Mouse (Mus musculus) erythroblast, embryonic 14.5 days (primary cell): ENCODE results near the gene Soat1.

Experiments used
- GATA1 ChIP-seq: IDR thresholded peaks from 2 replicates; pipeline ENCODE4 v1.6.1; 2012; ENCODE audit warnings: low read length, inconsistent platforms, mixed read lengths
- TAL1 ChIP-seq: IDR thresholded peaks from 3 replicates; pipeline ENCODE4 v1.6.1; 2012; ENCODE audit warnings: low read length, inconsistent platforms, mixed read lengths

DNA sequence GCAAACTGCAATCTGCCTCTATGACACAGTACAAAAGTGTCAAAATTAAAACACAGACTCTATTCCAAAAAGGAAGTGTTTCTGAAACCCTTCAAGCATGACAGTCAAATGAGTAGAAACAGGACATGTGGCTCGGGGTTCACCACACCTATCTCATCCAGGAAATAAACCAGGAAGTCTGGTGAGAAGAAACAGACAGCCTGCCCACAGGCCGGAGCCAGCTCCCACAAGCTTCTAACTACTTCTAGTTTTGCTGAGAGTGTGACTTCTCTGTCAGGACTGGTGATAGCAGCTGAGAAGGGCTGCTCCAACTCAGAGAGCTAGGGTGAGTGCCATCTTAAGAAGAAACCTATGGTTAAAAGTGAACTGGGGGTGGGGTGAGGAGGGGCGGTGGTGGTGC is 14.4 kb downstream of the Soat1 start:
- TF ChIP-seq TAL1: no peak
- TF ChIP-seq GATA1: no peak
